Mouse (Mus musculus) inflammation-experienced regulatory T-cells, adult 6 months (primary cell): ENCODE measurements at regions not wholly inside any gene's neighbourhood (a gene's known extent, or its start where the extent isn't known, plus 50 kb on each side); places are given as distances from the start of the nearest gene placed in this dataset.

ENCODE experiments used
- ATAC-seq: one replicate; pipeline ENCODE4 v1.8.0; 2017

GRCm38 (mm10) chr8:77774551-77775335 is 50.5 kb upstream of the Ednra start:
- no peak for ATAC-seq

- no peak for ATAC-seq
These were observed 51.3 kb upstream of the Ednra start for GRCm38 (mm10) chr8:77775526-77775925.

- ATAC-seq, result no peak
These were observed 53.3 kb upstream of the Ednra start for GRCm38 (mm10) chr8:77777597-77777996.

DNA sequence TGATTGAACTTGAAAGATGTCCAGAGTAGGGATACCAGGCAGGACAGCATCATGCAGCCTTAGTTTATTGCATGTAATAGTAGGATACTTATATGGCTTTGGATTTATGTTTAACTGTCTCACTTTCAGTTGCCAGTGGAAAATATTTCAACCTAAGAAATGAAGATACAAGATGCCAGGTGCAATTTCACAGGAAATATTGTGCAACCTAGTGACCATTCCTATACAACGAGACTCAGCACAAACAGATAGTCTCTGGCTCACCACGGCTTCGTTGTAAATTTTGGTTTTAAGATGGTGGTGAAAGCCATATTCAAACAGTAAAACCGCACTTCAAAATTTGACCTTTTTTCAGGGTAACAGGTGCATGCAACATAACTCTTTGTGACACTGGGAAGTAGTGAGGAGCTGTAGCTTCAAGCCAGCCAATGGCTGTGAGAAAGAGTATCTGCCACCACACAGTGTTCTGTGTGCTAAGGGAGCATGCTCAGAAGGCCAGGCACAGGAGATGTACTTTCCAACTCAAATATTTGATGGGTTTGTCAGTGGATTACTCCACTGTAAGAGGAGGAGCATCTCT is 61.5 kb upstream of the Ednra start:
- ATAC-seq, result no peak

DNA sequence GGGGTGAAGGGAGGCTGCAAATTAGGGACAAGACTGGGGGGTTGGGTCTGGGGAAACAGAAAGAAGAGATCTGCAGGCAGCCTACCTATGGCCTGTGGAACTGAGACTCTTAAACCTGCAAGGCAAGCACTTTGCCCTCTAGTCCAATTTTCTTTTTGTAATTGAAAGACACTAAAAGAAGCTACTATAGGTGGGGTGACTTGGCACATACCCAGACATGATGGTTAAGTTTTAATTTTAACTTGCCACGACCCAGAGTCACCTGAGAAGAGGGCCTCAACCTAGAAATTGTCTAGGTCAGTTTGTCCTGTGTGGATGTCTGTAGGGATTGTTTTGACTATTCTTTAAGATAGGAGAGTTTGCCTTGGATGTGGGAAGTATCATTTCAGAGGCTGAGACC is 70.6 kb upstream of the Ednra start:
- no peak for ATAC-seq

- ATAC-seq, result no peak
These were observed 79.1 kb upstream of the Ednra start for GRCm38 (mm10) chr8:77803147-77803903.

GRCm38 (mm10) chr8:77804536-77804935 is 80.3 kb upstream of the Ednra start:
- ATAC-seq, result no peak

- ATAC-seq, result no peak
These were observed 80.7 kb upstream of the Ednra start for GRCm38 (mm10) chr8:77804956-77805355.

DNA sequence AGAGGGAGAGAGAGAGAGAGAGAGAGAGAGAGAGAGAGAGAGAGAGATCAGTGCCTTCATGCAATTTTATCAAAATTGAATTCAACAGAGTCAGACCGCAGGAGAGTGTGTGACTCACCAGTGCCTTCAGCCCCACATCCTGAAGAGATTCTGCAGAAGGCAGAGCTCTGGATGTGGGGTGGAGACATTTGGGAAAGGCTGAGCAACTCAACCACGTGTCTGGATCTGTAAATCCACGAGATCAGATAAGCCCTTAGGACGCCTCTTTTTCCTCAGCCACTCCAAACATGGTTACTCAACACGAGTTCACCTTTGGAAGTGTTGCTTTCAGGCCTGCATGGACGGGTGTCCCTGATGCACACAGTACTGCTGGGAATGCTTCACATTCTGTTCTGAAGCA is 81.4 kb upstream of the Ednra start:
- ATAC-seq, result no peak

GRCm38 (mm10) chr8:77814796-77815647 is 90.8 kb upstream of the Ednra start:
- no peak for ATAC-seq

GRCm38 (mm10) chr8:77815648-77815971 is 91.3 kb upstream of the Ednra start:
- ATAC-seq, result no peak

- ATAC-seq, result no peak
These were observed 92.0 kb upstream of the Ednra start for GRCm38 (mm10) chr8:77816217-77816616.

DNA sequence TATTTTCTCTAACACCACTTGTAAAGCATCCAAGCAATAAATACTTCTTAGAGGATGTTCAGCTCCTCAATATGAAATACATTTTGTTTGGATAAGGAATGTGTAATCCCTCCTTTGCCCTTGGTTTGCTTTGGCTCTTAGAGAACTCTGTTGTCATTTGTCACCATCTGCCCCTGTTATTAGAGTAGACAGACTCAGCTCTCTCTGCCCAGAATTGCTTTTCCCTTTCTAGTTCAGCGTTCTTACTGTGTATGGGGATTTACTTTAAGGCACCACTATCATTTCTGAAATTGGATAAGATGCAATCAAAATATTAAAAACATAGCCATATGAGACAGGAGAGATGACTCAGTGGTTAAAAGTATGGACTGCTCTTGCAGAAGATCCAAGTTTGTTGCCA is 101.5 kb upstream of the Ednra start:
- ATAC-seq, result no peak

DNA sequence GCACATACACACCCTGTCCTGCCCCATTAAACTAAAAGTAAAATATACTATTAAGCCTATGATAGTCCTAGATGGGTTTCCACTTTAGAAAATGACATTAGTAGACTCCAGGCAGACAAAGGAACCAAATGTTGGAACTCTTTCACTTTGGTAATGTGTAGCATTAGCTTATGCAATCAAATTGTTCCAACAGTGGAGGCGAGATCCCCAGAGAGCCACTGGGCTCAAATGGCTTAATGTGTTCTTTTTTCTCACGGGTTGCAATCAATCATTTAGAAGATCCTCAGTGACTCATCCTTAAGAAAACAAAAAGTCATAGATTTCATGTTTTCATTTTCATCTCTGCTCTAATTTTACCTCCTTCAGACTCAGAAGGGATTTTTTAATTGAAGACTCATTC is 102.0 kb upstream of the Ednra start:
- ATAC-seq, result no peak

DNA sequence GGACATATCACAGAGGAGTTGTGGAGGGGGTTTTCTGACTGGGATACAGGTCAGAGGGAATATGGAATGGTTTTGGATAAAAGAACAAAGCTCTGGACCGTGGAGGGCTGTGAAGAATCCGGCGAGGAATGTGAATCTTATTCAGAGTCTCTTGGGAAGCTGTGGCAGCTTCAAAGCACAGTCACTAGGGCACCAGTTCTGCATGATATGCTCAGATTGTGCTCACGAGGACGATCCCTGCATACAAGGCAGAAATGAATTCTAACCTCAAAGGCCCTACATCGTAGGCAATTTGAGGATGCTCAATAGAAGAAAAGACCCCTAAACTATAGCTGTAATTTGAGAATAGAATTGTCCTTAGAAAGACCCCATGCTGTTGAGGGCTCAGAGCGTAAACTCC is 103.8 kb upstream of the Ednra start:
- ATAC-seq, result no peak

- no peak for ATAC-seq
These were observed 105.0 kb upstream of the Ednra start for GRCm38 (mm10) chr8:77829126-77829748.

DNA sequence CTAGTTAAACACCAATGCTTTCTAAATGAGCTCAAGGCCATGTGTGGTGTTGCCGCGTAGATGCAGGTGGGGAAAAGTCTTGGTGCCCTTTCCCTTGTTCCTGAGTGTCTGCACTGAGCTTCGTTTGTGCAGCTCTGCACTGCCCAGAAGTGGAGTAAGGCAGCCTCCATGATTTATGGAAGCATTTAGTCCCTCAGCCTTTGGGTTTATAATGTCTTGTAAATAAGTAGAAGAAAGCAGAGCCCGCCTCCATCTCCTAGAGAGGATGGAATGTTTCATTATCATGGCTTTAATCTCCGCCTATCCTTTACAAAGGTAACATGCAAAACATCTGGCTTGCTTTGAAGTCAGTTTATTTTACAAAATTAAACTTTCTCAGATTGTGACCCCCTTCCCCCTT is 105.5 kb upstream of the Ednra start:
- ATAC-seq, result no peak

DNA sequence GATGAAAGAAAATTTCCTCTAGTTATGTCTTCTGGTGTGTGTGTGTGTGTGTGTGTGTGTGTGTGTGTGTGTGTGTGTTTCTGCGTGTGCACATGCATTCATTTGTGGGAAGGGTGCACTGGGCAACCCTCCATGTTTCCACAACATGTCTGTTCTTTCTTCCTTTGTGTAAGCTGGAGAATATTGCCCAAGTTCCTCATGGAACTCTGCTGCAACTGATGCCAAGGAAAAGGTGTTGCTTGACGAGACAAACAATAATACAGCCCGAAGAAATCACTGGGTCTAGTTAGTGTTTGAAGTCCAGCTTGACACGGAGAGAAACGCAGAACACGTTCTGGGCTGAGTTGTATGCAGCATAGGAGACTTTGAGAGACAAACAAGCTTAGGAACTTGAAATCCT is 110.0 kb upstream of the Ednra start:
- ATAC-seq, result no peak

- ATAC-seq, result no peak
These were observed 112.7 kb upstream of the Ednra start for GRCm38 (mm10) chr8:77836902-77837489.

DNA sequence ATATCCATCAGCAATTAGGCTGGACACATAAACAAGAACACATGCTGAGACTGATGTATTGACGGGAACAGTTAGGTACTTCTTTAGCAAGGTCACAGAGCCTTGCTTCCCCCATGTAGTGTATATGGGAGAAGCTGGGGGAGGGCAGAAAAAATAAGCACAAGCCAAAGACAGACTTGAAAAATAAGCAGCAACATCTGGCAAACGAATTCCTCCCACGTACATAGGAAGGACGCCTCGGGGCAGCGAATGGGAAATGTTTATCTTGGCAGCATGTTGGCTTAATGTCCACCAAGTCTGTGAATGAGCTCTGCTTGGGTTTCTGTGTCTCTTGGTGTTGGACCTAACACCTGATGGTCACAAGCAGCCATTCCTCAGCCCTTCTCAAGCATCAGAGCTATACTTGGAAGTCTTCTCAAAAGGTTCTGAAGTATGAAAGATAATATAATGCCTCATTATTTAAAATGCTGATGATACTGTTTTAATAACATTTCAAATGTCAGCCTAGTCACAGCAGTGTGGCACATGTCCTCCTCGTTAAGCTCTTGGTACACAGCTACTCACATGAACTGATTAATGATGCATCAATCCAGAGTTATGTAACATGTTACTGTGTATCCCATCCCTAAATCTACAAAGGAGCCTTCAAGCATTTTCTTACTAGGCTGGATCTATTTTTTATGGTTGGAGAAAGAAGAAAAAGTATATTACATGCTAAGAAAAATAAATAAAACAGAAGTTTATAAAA is 118.3 kb upstream of the Ednra start:
- no peak for ATAC-seq

GRCm38 (mm10) chr8:77843229-77843628 is 119.0 kb upstream of the Ednra start:
- ATAC-seq, result no peak
